In the genomic region with DNA sequence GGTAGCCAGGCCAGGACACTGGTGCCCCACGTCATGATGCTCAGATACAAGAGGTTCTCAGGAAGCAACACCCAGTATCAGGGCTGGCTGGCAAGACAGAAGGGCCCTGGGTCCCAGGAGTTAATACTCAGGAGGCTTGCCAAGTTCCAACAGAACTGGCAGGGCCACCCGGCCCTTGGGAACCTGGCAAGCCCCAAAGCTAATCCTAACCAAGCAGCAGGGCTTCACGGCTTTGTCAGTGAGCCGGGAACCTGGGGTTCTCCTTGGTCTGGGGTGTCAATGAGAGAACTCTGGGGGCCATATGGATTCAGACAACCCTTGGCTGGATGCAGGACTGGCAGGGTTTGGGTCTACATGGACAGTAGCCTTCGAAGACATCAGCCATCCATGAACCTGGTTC, we compare ENCODE assay signal across 19 mouse cellular contexts. TPM values are rescaled to one million over a fixed set of nuclear protein-coding genes. Genes with fewer than 3 reads are reported as not detected.
DNase-seq lines count a peak whose midpoint lies in the region; ATAC-seq lines count a peak whose summit lies in the region.
"Had no signal": no experiment of that assay in that cellular context is flagged by ENCODE, and none has a peak within 500 bp of the region (broad histone marks: within the 10 kb centered on the region; RNA-seq: fewer than 3 reads in every experiment).

No protein-coding gene starts in this region.

- H3K4me1 ChIP-seq in heart, embryonic 10.5 days: peaks cover 56% of the 10 kb centered on the region
- H3K4me1 ChIP-seq in neural tube, embryonic 13.5 days (replicated peaks): peaks cover 78% of the 10 kb centered on the region
- peaks cover 77% of the 10 kb centered on the region for H3K4me1 ChIP-seq in hindbrain, embryonic 12.5 days
- H3K4me1 ChIP-seq in limb, embryonic 10.5 days: peaks cover 72% of the 10 kb centered on the region

- H3K9ac ChIP-seq in neural tube, embryonic 13.5 days: no peak overlapping the region
- no peak overlapping the region for H3K9ac ChIP-seq in hindbrain, embryonic 12.5 days
- H3K9ac ChIP-seq: heart, embryonic 12.5 days; stomach, embryonic 15.5 days had no signal

- 0 out of 2 replicates have a peak overlapping the region, but pooled peaks have one; percentile 1 for H3K27ac ChIP-seq in heart, embryonic 10.5 days
- H3K27ac ChIP-seq in neural tube, embryonic 13.5 days (replicated peaks): 0 out of 2 replicates have a peak overlapping the region, but pooled peaks have one; percentile 20
- 0 out of 2 replicates have a peak overlapping the region, but pooled peaks have one; percentile 64 for H3K27ac ChIP-seq in hindbrain, embryonic 12.5 days
- peak overlapping the region; percentile 17; the same call in 1 of the 2 replicates for H3K27ac ChIP-seq in limb, embryonic 10.5 days

- no peak overlapping the region for H3K4me2 ChIP-seq in neural tube, embryonic 13.5 days
- no peak overlapping the region for H3K4me2 ChIP-seq in hindbrain, embryonic 12.5 days (replicated peaks)
- H3K4me2 ChIP-seq: stomach, embryonic 15.5 days had no signal

- no peak overlapping the region for H3K4me3 ChIP-seq in heart, embryonic 10.5 days
- H3K4me3 ChIP-seq in neural tube, embryonic 13.5 days: no peak overlapping the region
- no peak overlapping the region for H3K4me3 ChIP-seq in hindbrain, embryonic 12.5 days
- no peak overlapping the region for H3K4me3 ChIP-seq in limb, embryonic 10.5 days
- H3K4me3 ChIP-seq: heart, embryonic 12.5 days; stomach, embryonic 15.5 days had no signal

- peaks cover 53% of the 10 kb centered on the region for H3K27me3 ChIP-seq in heart, embryonic 10.5 days (ENCODE audit: insufficient read depth, poor library complexity, severe bottlenecking)
- peaks cover 17% of the 10 kb centered on the region for H3K27me3 ChIP-seq in neural tube, embryonic 13.5 days
- peaks cover 10% of the 10 kb centered on the region for H3K27me3 ChIP-seq in hindbrain, embryonic 12.5 days
- H3K27me3 ChIP-seq in limb, embryonic 10.5 days (ENCODE audit: low read depth, poor library complexity, severe bottlenecking): peaks cover 54% of the 10 kb centered on the region

- DNase-seq in heart, embryonic 10.5 days (ENCODE audit: low spot score): no peak
- DNase-seq in heart, adult 18-20 months: no peak
- no peak for DNase-seq in neural tube, embryonic 10.5 days (ENCODE audit: extremely low spot score, low spot score)
- DNase-seq in limb, embryonic 10.5 days (ENCODE audit: low spot score): no peak
- DNase-seq in yolk sac, embryonic 10.5 days (ENCODE audit: low spot score): no peak
- no peak for DNase-seq in kidney, adult 18-20 months
- DNase-seq: cerebellum, adult 11 months; gastrocnemius, postnatal 14 days; heart, postnatal 4 days; kidney, adult 9 months; liver; lung, adult 2 months; thymus, postnatal 14 days had no signal

- H3K9me3 ChIP-seq in heart, embryonic 10.5 days: no peaks in the 10 kb centered on the region
- no peaks in the 10 kb centered on the region for H3K9me3 ChIP-seq in neural tube, embryonic 13.5 days
- no peaks in the 10 kb centered on the region for H3K9me3 ChIP-seq in hindbrain, embryonic 12.5 days (replicated peaks)
- no peaks in the 10 kb centered on the region for H3K9me3 ChIP-seq in limb, embryonic 10.5 days (replicated peaks)
- H3K9me3 ChIP-seq: heart, embryonic 12.5 days; stomach, embryonic 15.5 days had no signal

- ATAC-seq in neural tube, embryonic 13.5 days (ENCODE audit: low read depth): no peak
- ATAC-seq in hindbrain, embryonic 12.5 days (ENCODE audit: low FRiP score): no peak
- ATAC-seq: CD4-positive, CD25-positive, alpha-beta regulatory T cell, adult 4 months had no signal

- 0 out of 2 replicates have a peak, but pooled peaks cover 2% of the 10 kb centered on the region for H3K36me3 ChIP-seq in heart, embryonic 10.5 days
- no peaks in the 10 kb centered on the region for H3K36me3 ChIP-seq in neural tube, embryonic 13.5 days
- H3K36me3 ChIP-seq in hindbrain, embryonic 12.5 days: no peaks in the 10 kb centered on the region
- peaks cover 15% of the 10 kb centered on the region for H3K36me3 ChIP-seq in limb, embryonic 10.5 days
- H3K36me3 ChIP-seq: heart, embryonic 12.5 days; stomach, embryonic 15.5 days had no signal

- WGBS in heart, embryonic 10.5 days: 79% methylated on average over 5 of the region's 5 CpGs
- 76% methylated on average over 5 of the region's 5 CpGs for WGBS in neural tube, embryonic 13.5 days
- WGBS in hindbrain, embryonic 12.5 days: 89% methylated on average over 5 of the region's 5 CpGs
- 89% methylated on average over 5 of the region's 5 CpGs for WGBS in limb, embryonic 10.5 days

RNA-seq across cellular contexts. Expression of a gene that starts 6.0 kb away (rescaled TPM):
- polyA plus RNA-seq in heart, embryonic 10.5 days (2016; fragmentation: Nextera tagmentation; extraction: Ambion mirVana): 2.0 and 3.6 TPM in 2 replicates
- under 1 TPM; 0.20 to 0.31 TPM for total RNA-seq in heart, adult 18-20 months (2021)
- 10.8 and 11.6 TPM in 2 replicates for polyA plus RNA-seq in neural tube, embryonic 13.5 days (2015; fragmentation: Nextera tagmentation; extraction: Ambion mirVana)
- polyA plus RNA-seq in hindbrain, embryonic 12.5 days (2016; fragmentation: Nextera tagmentation; extraction: Ambion mirVana): 11.8 and 12.7 TPM in 2 replicates
- polyA plus RNA-seq in limb, embryonic 10.5 days (2016; fragmentation: Nextera tagmentation; extraction: Ambion mirVana): 11.1 and 13.1 TPM in 2 replicates
- total RNA-seq: megakaryocyte progenitor cell, adult 5-6 weeks had no signal
- polyA plus RNA-seq: CD4-positive, CD25-positive, alpha-beta regulatory T cell, adult 4 months had no signal

RNA-seq across cellular contexts. Expression of a gene that starts 14.4 kb away (rescaled TPM):
- polyA plus RNA-seq in heart, embryonic 10.5 days (2016; fragmentation: Nextera tagmentation; extraction: Ambion mirVana): 36.8 and 43.1 TPM in 2 replicates
- total RNA-seq in heart, adult 18-20 months (2021): 10 to 100 TPM; 29.8 to 31.8 TPM
- polyA plus RNA-seq in neural tube, embryonic 13.5 days (2015; fragmentation: Nextera tagmentation; extraction: Ambion mirVana): 24.9 and 26.2 TPM in 2 replicates
- 25.7 and 26.2 TPM in 2 replicates for polyA plus RNA-seq in hindbrain, embryonic 12.5 days (2016; fragmentation: Nextera tagmentation; extraction: Ambion mirVana)
- polyA plus RNA-seq in limb, embryonic 10.5 days (2016; fragmentation: Nextera tagmentation; extraction: Ambion mirVana): 28.9 and 29.0 TPM in 2 replicates

Comparison
In these comparisons a context has a peak if more than half of its experiments do, and no peak if none do; other contexts are left out.
1. H3K27ac ChIP-seq: peak in every context shown above with its lines; median percentile 64 in hindbrain, embryonic 12.5 days; 20 in neural tube, embryonic 13.5 days; 17 in limb, embryonic 10.5 days; 1 in heart, embryonic 10.5 days.